Mouse (Mus musculus) cerebral cortex, adult 2 months (tissue): ENCODE measurements around the gene Rdh16.

Experiments used
- WGBS: fragments of 180-500 bp; shearing (Covaris S2); methylation state at CpG from one replicate; pipeline ENCODE4 v1.1.7; 2018; 5-methylcytosine and 5-hydroxymethylcytosine counted together

Rdh16 gene

GRCm38 (mm10) chr10:127835292-127835691 lies 34.3 kb downstream of the Rdh16 start:
- 81% methylated on average over 5 of the region's 5 CpGs for WGBS

GRCm38 (mm10) chr10:127837793-127838192 lies 36.8 kb downstream of the Rdh16 start:
- 96% methylated on average over 5 of the region's 5 CpGs for WGBS

GRCm38 (mm10) chr10:127838539-127838938 lies 37.6 kb downstream of the Rdh16 start:
- WGBS: 47% methylated on average over 2 of the region's 2 CpGs

GRCm38 (mm10) chr10:127840776-127841175 lies 39.8 kb downstream of the Rdh16 start:
- WGBS: 73% methylated on average over 2 of the region's 2 CpGs

DNA sequence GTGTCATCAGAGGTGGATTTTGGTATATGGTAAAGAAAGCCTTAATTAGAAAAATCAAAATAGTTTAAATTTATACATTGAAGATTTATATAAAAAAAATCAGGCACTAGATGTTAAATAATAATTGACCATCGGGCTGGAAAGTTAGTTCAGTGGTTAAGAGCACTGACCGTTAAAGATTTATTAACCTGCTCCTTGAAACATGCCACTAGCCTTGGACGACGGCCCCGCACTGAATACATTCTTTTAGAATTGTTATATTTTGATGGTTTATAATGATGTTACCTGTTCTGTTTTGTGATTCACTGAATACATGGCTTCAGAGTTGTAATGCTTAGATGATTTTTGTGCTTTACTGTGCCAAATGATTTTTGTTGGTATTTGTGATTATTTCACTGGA lies 45.0 kb downstream of the Rdh16 start:
- WGBS: 95% methylated on average over 5 of the region's 5 CpGs

DNA sequence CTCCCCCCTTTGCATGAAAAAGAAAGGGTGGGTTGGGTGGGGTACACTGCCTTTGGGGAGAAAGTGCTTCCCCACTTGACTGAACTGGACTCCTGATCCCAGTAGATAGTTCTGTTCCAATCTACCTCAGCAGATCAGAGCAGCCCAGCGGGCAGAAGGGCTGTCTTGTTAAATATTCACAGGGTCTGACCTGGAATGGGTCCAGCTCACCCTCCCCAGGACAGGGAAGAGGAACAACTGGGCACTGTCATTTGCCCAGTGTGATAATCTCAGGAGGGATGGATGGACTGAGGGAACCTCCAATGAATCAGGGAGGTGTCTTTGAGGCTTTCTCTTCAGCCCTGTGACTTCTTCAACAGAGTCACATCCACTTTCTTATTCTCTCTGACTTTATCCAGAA lies 47.1 kb downstream of the Rdh16 start:
- WGBS: 92% methylated on average over 1 of the region's 1 CpGs

- whole genome bisulfite sequencing: 84% methylated on average over 1 of the region's 1 CpGs
Observed at GRCm38 (mm10) chr10:127849628-127850027, 48.7 kb downstream of the Rdh16 start, which contains the start of gene Rdh19. Gene Rdh19 (plus strand): TSS chr10:127849928.

- WGBS: 90% methylated on average over 3 of the region's 3 CpGs
Observed at GRCm38 (mm10) chr10:127866232-127866631, 65.3 kb downstream of the Rdh16 start, which contains the start of gene Rdh16f2. Gene Rdh16f2 (plus strand): TSS chr10:127866474.

GRCm38 (mm10) chr10:127872484-127872883 lies 71.5 kb downstream of the Rdh16 start:
- WGBS: 91% methylated on average over 4 of the region's 4 CpGs

- WGBS: 71% methylated on average over 2 of the region's 2 CpGs
Observed at GRCm38 (mm10) chr10:127877681-127878080, 76.7 kb downstream of the Rdh16 start.

- 88% methylated on average over 3 of the region's 3 CpGs for WGBS
Observed at GRCm38 (mm10) chr10:127878262-127879057, 77.5 kb downstream of the Rdh16 start.

DNA sequence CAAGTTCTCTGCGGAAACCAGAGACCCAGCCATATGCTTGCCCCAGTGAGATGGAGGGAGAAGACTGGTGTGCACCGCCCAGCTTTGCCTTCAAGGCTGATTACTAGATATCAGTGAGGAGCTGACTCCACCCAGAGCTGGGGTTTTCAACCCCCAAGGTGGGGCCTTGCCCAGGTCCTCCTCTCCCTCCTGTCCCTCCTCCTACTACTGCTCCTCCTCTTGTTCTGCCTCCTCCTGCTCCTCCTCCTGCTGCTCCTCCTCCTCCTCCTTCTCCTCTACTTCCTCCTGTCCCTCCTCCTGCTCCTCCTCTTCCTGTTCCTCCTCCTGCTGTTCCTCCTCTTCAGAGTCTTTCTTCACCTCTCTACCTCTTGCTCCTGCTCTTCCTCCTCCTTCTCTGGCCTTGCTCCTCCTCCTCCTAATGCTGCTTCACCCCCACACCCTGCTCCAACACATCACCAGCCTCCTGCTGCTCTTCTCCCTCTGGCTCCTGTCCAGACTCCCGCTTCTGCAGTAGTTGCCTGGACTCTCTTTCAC lies 78.3 kb downstream of the Rdh16 start:
- 81% methylated on average over 3 of the region's 3 CpGs for WGBS

GRCm38 (mm10) chr10:127881041-127881440 lies 80.1 kb downstream of the Rdh16 start:
- WGBS: 81% methylated on average over 4 of the region's 4 CpGs

- 69% methylated on average over 1 of the region's 1 CpGs for WGBS
Observed at GRCm38 (mm10) chr10:127886551-127886950, 85.6 kb downstream of the Rdh16 start.

DNA sequence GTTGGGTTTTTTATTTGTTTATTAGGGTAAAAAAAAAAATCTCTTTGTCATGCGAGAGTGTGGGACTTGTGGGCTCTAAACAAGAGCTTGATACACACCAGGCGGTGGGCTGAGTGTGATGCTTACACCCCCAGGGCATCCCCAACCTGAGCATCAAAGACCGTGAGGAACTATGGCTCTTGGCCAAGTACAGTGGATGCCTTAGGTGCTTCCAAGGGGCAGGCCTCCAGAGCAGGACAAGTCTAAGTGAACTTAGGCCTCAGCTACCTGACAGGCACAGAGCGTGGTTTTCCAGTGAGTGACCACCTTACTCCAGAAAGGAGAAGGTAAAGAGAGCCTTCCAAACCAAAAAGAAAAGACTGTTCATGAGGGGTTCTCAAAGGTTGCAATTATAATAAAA lies 86.0 kb downstream of the Rdh16 start:
- 83% methylated on average over 4 of the region's 4 CpGs for WGBS

GRCm38 (mm10) chr10:127888605-127889004 lies 87.7 kb downstream of the Rdh16 start, which contains the start of gene Rdh7:
Gene Rdh7 (minus strand): TSS chr10:127888817.

DNA sequence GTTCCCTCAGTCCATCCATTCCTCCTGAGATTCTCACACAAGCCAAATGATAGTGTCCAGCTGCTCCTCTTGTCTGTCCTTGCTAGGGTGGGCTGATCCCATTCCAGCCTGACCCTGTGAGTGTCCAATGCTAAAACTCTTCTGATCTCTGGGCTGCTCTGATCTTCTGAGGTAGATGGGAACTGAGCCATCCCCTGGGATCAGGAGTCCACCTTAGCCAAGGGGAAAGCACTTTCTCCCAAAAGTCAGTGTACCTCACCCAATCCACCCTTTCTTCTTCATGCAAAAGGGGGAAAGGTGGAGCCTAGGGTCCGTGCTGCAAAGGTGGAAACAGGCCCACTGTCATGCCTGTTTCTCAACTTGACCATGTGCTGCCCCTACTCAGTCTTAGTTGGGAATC lies 90.5 kb downstream of the Rdh16 start:
- WGBS: 73% methylated on average over 1 of the region's 1 CpGs

GRCm38 (mm10) chr10:127893163-127894022 lies 92.4 kb downstream of the Rdh16 start:
- WGBS: 70% methylated on average over 5 of the region's 5 CpGs
